Mouse (Mus musculus) midbrain, embryonic 11.5 days (tissue): ENCODE data around the gene Nudt9. TPM values are rescaled to one million over a fixed set of nuclear protein-coding genes. Genes with fewer than 3 reads are reported as not detected.
"Not testable (repeated sequence)": the region's sequence is repeated elsewhere in the genome, so short reads cannot be mapped to it uniquely, and the experiment has no call there.

ENCODE experiments used
- ATAC-seq: fragments of 200-750 bp; cut with Nextera tagmentation; 2 replicates; pipeline ENCODE4 v1.8.0; 2017; ENCODE audit warnings: moderate TSS enrichment, moderate library complexity; ENCODE audit not compliant: low FRiP score
- DNase-seq: peaks from one replicate; pipeline ENCODE4 v3.0.0; 2015; ENCODE audit warnings: low spot score; ENCODE audit errors: missing footprints
- H3K27ac ChIP-seq: fragments of 300-500 bp; sonication (generic); 2 replicates; pipeline ENCODE4 v1.5.1; 2014; ENCODE audit warnings: low read depth, low read length
- H3K27me3 ChIP-seq: fragments of 300-500 bp; sonication (generic); 2 replicates; pipeline ENCODE4 v1.6.1; 2014; ENCODE audit warnings: mild to moderate bottlenecking, low read length, moderate library complexity, mixed read lengths; ENCODE audit not compliant: control insufficient read depth, insufficient read depth
- H3K36me3 ChIP-seq: fragments of 300-500 bp; sonication (generic); 2 replicates; pipeline ENCODE4 v1.6.1; 2014; ENCODE audit warnings: mild to moderate bottlenecking, low read length, moderate library complexity, mixed read lengths; ENCODE audit not compliant: control insufficient read depth, insufficient read depth
- H3K4me1 ChIP-seq: fragments of 300-500 bp; sonication (generic); 2 replicates; pipeline ENCODE4 v1.6.1; 2014; ENCODE audit warnings: low read length; ENCODE audit not compliant: control insufficient read depth, insufficient read depth
- H3K4me2 ChIP-seq: fragments of 300-500 bp; sonication (generic); 2 replicates; pipeline ENCODE4 v1.6.1; 2014; ENCODE audit warnings: mild to moderate bottlenecking, moderate library complexity
- H3K4me3 ChIP-seq: fragments of 300-500 bp; sonication (generic); 2 replicates; pipeline ENCODE4 v1.5.1; 2014; ENCODE audit warnings: low read depth, low read length
- H3K9ac ChIP-seq: fragments of 300-500 bp; sonication (generic); 2 replicates; pipeline ENCODE4 v1.6.1; 2014; ENCODE audit warnings: low read length
- H3K9me3 ChIP-seq: fragments of 300-500 bp; sonication (generic); 2 replicates; pipeline ENCODE4 v1.6.1; 2016; ENCODE audit warnings: low read length; ENCODE audit not compliant: control insufficient read depth
- WGBS: fragments of 180-500 bp; shearing (Covaris S2); extraction: QIAGEN DNeasy Blood & Tissue Kit; methylation state at CpG from one replicate; pipeline ENCODE4 v1.1.7; 2014; 5-methylcytosine and 5-hydroxymethylcytosine counted together
- polyA plus RNA-seq: library from polyadenylated mRNA; unstranded; fragments of >200 nt; fragmentation: Nextera tagmentation; extraction: Ambion mirVana; gene quantifications from 2 replicates; pipeline ENCODE4 v1.2.1, GENCODE M21; 2014

Gene Nudt9
- polyA plus RNA-seq, 1 experiment from 2014 or later: 61.8 TPM

DNA sequence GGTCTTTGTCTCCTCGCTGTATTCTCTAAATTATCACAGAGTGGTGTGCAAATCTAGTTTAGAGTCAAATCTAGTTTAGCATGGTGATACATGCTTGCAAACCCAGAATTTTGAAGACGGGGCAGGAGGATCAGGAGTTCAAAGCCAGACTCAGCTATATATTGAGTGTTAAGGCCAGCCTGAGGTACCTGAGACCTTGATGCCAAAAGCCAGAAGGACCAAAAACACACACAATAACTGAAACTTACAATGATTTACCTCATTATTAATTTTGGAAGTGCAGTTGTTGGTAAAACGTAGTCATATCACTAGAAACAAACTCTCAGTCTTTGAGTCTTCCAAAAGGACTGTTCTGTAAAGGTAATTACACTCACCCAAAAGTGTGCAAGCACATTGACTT lies 36.7 kb upstream of the Nudt9 start:
- no peaks in the 10 kb centered on the region for H3K4me1 ChIP-seq
- ATAC-seq: no peak
- H3K4me2 ChIP-seq: no peak overlapping the region
- no peak overlapping the region for H3K27ac ChIP-seq
- H3K36me3 ChIP-seq: no peaks in the 10 kb centered on the region
- H3K9me3 ChIP-seq: no peaks in the 10 kb centered on the region
- H3K4me3 ChIP-seq: no peak overlapping the region
- no peak overlapping the region for H3K9ac ChIP-seq
- WGBS: 86% methylated on average over 3 of the region's 3 CpGs
- no peaks in the 10 kb centered on the region for H3K27me3 ChIP-seq
- DNase-seq: peak; percentile 71

DNA sequence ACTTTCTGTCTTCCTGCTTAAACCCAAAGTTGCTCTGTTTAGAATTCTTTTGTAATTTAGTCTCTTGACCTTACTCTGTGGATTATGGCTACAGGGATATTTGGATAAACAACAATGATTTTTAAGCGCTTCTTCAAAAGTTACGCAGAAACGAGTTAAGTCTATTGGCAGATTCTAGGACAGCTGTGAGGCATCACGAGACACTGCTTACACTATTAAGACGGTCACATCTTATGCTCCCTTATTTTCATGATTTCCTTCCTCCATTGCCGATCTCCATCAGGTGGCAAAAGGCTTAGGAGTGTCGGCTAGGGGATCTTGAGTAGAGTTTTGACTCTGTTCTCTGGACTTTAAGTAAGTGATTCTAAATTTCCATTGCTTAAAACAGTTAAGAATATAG lies 35.8 kb upstream of the Nudt9 start:
- 94% methylated on average over 7 of the region's 7 CpGs for WGBS
- H3K9me3 ChIP-seq: no peaks in the 10 kb centered on the region
- no peaks in the 10 kb centered on the region for H3K27me3 ChIP-seq
- DNase-seq: no peak
- no peaks in the 10 kb centered on the region for H3K36me3 ChIP-seq
- H3K27ac ChIP-seq: no peak overlapping the region
- H3K4me3 ChIP-seq: no peak overlapping the region
- H3K4me1 ChIP-seq: no peaks in the 10 kb centered on the region
- no peak overlapping the region for H3K4me2 ChIP-seq
- no peak overlapping the region for H3K9ac ChIP-seq
- ATAC-seq: no peak

DNA sequence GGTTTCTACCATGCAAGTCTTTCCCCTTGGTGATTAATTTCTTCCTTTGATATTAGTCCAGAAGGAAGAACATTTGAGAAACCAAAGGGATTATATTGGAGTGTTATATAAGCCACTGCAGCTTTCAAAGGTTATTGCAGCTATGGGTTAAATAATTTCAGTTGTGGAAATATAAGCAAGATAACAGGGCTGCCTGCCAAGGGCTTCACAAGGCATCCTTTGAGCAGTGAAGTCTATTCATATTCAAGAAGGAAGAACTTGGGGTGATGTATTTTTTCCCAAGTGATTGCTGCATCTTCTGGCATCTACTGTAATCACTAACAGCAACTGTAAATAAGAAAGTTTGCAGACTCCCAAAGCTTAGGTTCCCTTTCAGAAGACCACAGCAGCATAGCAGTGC lies 34.7 kb upstream of the Nudt9 start:
- DNase-seq (no peak), ATAC-seq (no peak)
- Histone ChIP-seq H3K4me1 (no peaks in the 10 kb centered on the region), H3K36me3 (no peaks in the 10 kb centered on the region), H3K27ac (no peak overlapping the region), H3K27me3 (no peaks in the 10 kb centered on the region), H3K4me3 (no peak overlapping the region), H3K9ac (no peak overlapping the region), H3K9me3 (no peaks in the 10 kb centered on the region), H3K4me2 (no peak overlapping the region)

DNA sequence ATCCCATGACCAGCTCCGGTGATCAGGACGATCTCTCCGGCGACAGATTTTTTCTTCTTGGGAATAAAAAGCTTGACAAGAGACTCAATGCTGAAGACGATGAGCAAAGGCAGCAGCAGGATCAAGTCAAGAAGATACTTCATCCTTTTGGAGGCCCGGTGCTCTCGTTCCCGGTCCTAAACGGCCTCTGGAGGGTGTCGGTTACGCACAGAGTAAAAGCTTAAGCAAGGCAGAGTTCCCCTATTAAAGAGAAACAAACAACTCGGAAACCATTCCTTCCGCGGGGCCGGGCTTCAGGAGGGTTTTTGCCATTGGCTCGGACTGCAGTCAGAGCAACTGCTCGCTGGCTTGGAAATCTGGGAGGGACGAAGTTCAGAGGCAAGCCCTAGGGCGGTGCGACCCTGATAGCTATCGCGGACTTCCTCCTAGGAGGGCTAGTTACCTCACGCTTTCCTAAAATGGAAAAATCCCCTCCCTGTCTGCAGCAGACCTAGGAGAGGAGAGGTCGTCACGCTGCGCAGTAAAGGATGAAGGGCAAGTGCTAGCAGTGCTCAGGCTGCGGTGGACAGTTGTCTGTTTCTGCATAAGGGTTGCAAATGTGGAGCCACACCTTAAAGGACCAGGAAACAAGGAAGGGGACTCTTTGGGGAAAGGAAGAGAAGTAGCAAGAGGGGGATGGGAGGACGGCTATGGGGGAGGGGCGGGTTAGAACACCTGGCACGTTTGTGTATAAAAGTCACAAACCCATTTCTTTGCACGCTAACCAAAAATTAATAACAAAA lies 24.3 kb upstream of the Nudt9 start, which contains the start of gene Hsd17b11:
TSS of gene Hsd17b11 (minus strand) at position 323 of the 782 bp plus-strand sequence.
- DNase-seq (peak; percentile 96), ATAC-seq (peak; percentile 82)
- no peaks in the 10 kb centered on the region for H3K9me3 ChIP-seq
- no peak within 1 kb of the TSS for H3K27ac ChIP-seq
- H3K36me3 ChIP-seq: no peaks in the 10 kb centered on the region
- peak within 1 kb of the TSS; percentile 27 for H3K4me3 ChIP-seq
- peak within 1 kb of the TSS; percentile 67 for H3K4me2 ChIP-seq
- WGBS: 2% methylated on average over 31 of the region's 31 CpGs
- H3K27me3 ChIP-seq: peaks cover 2% of the 10 kb centered on the region; the same call in 1 of the 2 replicates
- no peaks in the 10 kb centered on the region for H3K4me1 ChIP-seq
- H3K9ac ChIP-seq: peak within 1 kb of the TSS; percentile 61

DNA sequence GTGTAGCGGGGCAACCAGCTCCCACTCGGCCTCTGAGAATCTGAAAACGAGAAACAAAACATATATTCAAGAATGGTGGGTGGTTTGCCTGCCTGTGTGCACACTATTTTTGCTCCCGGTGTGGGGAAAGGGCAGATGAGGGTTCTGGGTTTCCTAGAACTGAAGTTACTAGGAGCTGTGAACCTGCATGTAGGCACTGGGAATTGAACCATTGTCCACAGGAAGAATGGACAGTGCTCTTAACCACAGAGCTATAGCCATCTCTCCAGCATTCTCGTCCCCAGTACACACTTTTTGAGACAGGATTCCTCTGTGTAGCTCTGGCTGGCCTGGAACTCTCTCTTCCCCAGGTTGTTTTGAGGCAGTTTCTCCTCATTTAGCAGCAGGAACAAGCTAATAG lies 23.5 kb upstream of the Nudt9 start:
- H3K4me2 ChIP-seq: peak overlapping the region; percentile 67
- peaks cover 2% of the 10 kb centered on the region; the same call in 1 of the 2 replicates for H3K27me3 ChIP-seq
- H3K4me3 ChIP-seq: no peak overlapping the region

DNA sequence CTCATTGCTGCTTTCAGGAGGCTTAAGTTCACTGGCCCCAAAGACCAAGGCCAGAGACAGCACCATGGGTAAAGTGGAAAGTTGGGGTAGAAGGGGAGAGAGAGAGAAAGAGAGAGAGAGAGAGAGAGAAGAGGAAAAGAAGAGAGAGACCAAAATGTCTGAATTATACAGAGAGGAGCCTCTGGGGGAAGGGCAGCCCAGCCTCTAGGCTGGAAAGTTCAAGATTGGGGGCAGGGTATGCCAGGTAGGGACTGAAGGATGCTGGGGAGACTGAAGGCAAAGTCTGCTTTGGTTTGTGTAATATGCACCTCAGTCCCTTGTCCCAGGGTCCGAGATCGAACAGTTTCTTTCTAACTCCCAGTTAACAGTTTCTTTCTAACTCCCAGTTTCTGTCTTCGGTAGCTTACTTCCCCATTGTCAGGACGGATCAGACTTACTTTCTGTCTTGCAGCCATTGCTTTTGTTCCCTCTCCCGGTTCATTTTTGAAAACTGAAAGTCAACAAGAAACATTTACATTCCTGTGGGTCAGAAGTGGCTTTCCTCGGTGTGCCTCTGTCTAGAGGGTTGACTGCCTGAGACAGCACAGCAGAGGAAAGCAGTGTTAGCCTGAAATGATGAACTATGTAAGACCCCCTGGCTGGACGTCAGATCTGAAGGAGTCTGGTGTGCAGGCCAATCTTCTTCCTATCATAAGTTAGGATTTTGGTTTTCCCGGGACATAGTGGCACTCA lies 22.7 kb upstream of the Nudt9 start:
- H3K9me3 ChIP-seq: no peaks in the 10 kb centered on the region
- no peak overlapping the region for H3K4me2 ChIP-seq
- WGBS: 72% methylated on average over 8 of the region's 8 CpGs
- ATAC-seq (no peak), DNase-seq (peak; percentile 79)
- peaks cover 2% of the 10 kb centered on the region; the same call in 1 of the 2 replicates for H3K27me3 ChIP-seq
- no peaks in the 10 kb centered on the region for H3K4me1 ChIP-seq
- H3K4me3 ChIP-seq: no peak overlapping the region
- H3K27ac ChIP-seq: no peak overlapping the region
- H3K36me3 ChIP-seq: no peaks in the 10 kb centered on the region
- no peak overlapping the region for H3K9ac ChIP-seq

More for the DNA sequence above, 23.5 kb upstream of the Nudt9 start:
- no peaks in the 10 kb centered on the region for H3K4me1 ChIP-seq
- H3K27ac ChIP-seq: no peak overlapping the region
- no peak for DNase-seq
- H3K9me3 ChIP-seq: no peaks in the 10 kb centered on the region
- no peaks in the 10 kb centered on the region for H3K36me3 ChIP-seq
- no peak for ATAC-seq
- 41% methylated on average over 5 of the region's 5 CpGs for WGBS
- H3K9ac ChIP-seq: peak overlapping the region; percentile 61; the same call in 1 of the 2 replicates

DNA sequence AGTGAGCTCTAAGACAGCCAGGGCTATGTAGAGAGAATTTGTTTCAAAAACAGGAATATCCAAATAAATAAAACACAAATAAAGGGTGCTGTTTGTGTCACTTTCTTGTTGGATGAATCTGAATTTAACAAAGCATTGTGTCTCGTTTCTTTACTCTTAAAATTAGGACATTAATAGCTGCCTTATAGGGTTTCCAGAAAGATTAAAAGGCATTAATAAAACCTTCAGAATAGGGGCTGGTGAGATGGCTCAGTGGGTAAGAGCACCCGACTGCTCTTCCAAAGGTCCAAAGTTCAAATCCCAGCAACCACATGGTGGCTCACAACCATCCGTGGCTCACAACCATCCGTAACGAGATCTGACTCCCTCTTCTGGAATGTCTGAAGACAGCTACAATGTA lies 21.9 kb upstream of the Nudt9 start:
- H3K27me3 ChIP-seq, H3K4me3 ChIP-seq, H3K9ac ChIP-seq, H3K9me3 ChIP-seq, H3K4me2 ChIP-seq, H3K4me1 ChIP-seq, H3K36me3 ChIP-seq, ATAC-seq, H3K27ac ChIP-seq: not testable (repeated sequence)
- 89% methylated on average over 5 of the region's 5 CpGs for WGBS
- peak; percentile 59 for DNase-seq

DNA sequence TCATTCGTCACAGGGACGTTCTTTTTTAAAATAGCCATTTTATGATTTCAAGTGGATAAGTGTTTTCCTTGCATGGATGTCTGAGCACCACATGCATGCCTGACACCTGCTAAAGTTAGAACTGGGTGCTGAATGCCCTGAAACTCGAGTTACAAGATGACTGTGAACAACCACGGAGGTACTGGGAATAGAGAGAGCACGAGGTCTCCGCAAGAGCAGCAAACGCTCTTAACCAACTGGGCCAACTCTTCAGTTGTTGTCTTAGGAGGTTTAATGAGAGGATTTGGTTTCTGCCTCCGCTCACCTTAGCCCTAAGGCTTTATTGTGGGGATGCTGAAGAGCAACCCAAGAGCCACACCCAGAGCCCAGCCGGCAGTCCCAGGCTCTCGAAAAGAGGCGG lies 21.3 kb upstream of the Nudt9 start:
- no peaks in the 10 kb centered on the region for H3K4me1 ChIP-seq
- DNase-seq: peak; percentile 54
- H3K27me3 ChIP-seq: peaks cover 2% of the 10 kb centered on the region; the same call in 1 of the 2 replicates
- ATAC-seq: no peak
- no peak overlapping the region for H3K4me2 ChIP-seq
- H3K27ac ChIP-seq: no peak overlapping the region
- H3K9ac ChIP-seq: no peak overlapping the region
- 68% methylated on average over 11 of the region's 11 CpGs for WGBS
- H3K4me3 ChIP-seq: no peak overlapping the region
- H3K36me3 ChIP-seq: no peaks in the 10 kb centered on the region
- H3K9me3 ChIP-seq: no peaks in the 10 kb centered on the region

DNA sequence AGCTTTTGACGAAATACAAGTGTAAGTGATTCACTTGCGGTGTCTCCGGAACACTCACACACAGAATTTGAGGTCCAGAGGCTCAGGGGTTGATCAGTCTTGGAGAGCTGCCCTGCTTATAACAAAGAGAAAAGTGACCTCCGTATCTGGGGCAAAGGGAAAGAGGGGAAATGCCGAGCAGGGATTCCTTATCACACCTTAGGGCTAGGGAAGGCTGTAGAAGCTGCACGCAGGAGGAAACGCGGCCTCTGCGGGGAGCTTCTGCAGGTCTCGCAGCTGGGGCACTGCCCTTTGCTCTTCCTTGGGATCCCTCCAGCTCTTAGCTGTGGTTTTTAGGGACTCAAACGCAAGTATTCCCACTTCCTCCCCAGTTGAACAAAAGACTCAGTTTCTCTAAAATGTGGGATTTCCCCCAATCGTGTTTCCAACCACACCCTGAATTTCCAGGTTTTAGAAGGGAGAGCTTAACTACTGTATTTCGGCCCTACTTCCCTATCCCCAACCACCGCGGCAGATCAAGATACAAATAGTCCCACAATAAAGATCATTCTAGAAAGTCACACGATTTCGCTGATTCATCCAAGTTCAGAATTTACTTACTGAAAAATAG lies 20.8 kb upstream of the Nudt9 start:
- DNase-seq: peak; percentile 79
- Histone ChIP-seq H3K27me3 (peaks cover 2% of the 10 kb centered on the region; the same call in 1 of the 2 replicates), H3K36me3 (no peaks in the 10 kb centered on the region), H3K4me1 (no peaks in the 10 kb centered on the region), H3K4me3 (no peak overlapping the region), H3K9me3 (no peaks in the 10 kb centered on the region), H3K4me2 (no peak overlapping the region), H3K27ac (no peak overlapping the region), H3K9ac (no peak overlapping the region)
- ATAC-seq: no peak
- 42% methylated on average over 17 of the region's 17 CpGs for WGBS
